Mouse (Mus musculus): ENCODE results near the gene Abcc4.
"Not testable (repeated sequence)": the region's sequence is repeated elsewhere in the genome, so short reads cannot be mapped to it uniquely, and the experiment has no call there.

The Abcc4 gene

DNA sequence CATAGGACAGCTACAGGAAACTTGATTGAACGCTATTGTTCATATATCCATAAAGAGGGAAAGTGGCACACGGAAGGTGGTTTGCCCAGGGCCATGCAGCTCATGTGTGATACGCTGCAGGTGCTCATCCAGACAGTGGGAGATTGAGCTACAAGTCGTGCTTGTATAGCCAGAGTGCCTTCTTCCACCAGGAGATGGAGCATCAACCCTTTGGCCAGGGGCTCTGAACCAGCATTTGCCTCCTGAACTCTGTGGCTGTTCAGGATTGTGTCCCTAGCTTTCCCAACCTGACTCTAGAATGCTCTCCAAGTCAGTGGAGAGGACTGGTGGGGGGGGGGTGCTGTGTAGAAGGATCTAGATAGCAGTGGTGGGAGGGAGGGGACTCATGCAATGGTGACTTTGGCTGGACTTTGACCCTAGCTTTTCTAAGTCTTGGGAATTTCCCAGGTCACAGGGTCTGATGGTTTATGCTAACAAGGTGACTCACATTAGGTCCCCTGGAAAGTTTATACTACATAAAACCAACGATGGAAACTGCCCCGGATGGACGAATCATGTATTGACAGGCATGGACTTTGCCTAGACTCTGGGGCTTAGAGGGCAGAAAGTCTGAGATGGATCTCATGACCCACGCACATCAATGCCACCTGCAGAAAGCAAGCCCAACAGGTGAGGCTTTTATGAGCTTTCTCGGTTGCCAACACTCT, 27.6 kb downstream of the Abcc4 start:
- DNase-seq (ENCODE audit: low spot score) = no peak

GRCm38 (mm10) chr14:118676308-118676994, 29.6 kb downstream of the Abcc4 start:
- no peak for DNase-seq (ENCODE audit: low spot score)

DNA sequence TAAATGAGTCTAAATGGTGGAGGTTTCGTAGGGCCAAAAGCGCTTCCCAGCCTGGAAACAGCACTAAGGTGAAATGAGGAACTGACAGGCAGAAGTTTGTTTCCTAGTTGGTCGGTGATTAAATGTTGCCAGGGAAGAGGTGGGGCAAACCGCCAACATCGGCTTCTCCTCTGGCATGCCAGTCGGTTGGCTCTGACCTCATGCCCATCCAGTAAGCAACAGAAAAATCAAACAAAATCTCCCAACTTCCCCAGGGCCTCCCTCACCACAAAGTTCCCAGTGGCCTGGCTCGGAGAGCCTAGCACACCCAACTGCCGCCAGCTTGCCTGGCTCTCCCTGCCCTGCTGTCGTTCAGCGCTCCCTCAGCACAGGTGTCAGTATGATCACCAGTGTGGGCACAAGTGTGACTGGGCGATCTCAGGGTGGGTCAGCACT, 31.3 kb downstream of the Abcc4 start:
- no peak for DNase-seq (ENCODE audit: low spot score)

GRCm38 (mm10) chr14:118674224-118674623, 31.8 kb downstream of the Abcc4 start:
- no peak for DNase-seq (ENCODE audit: low spot score)

- no peak for DNase-seq (ENCODE audit: low spot score)
Measured at GRCm38 (mm10) chr14:118673501-118673900, 32.5 kb downstream of the Abcc4 start.

- not testable (repeated sequence) for DNase-seq (ENCODE audit: low spot score)
Measured at GRCm38 (mm10) chr14:118672931-118673330, 33.1 kb downstream of the Abcc4 start.

GRCm38 (mm10) chr14:118667499-118667898, 38.5 kb downstream of the Abcc4 start:
- no peak for DNase-seq (ENCODE audit: low spot score)

- DNase-seq (ENCODE audit: low spot score) = no peak
Measured at GRCm38 (mm10) chr14:118664661-118665060, 41.4 kb downstream of the Abcc4 start.

DNA sequence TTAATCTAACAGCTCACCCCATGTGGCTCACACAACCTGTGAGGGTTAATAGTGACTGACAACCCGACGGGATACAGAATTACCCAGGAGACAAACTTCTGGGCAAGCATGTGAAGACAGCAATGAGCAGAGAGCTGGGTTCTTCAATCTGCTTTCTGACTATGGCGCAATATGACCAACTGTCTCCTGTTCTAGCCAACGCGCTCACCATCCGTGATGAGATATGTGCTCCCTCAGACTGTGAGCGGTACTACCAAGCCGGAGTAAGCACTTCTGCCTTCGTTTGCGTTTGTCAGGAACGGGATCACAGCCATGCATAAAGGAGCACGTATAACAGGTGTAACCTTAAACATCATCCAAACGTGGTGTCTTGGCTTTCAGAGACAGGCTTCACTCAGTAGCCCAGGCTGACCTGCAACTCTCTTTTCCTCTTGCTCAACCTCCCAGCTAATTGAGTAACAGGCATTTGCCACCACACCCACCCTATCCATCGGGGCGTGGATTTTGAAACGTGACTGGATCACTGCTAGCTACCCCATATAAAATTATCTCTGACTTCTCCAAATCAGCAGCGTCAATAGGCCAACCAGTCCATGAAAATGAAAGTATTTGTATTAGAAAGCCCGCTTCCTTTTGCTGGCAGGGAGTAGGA, 43.3 kb downstream of the Abcc4 start:
- no peak for DNase-seq (ENCODE audit: low spot score)

- DNase-seq (ENCODE audit: low spot score) = no peak
Measured at GRCm38 (mm10) chr14:118662124-118662523, 43.9 kb downstream of the Abcc4 start.

- no peak for DNase-seq (ENCODE audit: low spot score)
Measured at GRCm38 (mm10) chr14:118659230-118659629, 46.8 kb downstream of the Abcc4 start.

DNA sequence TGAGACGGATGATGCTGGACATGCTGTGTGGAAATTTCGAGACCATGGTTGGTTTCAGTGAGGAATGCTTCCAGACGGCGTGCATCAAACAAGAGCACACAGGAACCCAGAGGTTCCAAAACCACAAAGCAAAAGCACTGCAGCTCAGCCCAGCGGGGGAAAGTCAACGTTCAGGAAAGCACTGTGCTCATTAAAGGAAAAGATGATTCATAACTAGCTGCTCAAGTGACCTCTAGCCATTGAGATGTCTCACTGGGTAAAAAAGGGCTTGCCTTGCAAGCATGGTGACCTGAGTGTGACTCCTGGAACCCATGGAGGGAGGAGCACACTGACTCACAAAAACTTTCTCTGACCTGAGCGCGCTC, 47.7 kb downstream of the Abcc4 start:
- DNase-seq (ENCODE audit: low spot score) = no peak

GRCm38 (mm10) chr14:118657673-118658327, 48.2 kb downstream of the Abcc4 start:
- no peak for DNase-seq (ENCODE audit: low spot score)

DNA sequence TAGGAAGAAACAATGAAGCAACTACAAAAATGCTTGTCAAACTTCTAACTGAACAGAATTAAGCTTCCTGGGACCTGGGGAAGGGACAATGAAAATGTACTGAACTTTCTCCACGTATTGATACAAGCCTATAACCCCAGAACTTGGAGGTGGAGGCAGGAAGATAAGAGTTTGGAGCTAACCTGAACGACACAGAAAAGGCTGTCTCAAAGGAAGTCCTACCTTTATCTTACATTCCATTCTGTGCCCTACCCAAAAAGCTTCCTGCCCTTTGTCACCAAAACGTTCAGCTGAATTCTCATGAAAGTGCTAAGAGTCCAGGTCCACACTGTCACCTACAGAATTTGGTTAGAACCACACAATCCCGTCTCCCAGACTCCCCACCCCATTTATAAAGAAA, 48.8 kb downstream of the Abcc4 start:
- DNase-seq (ENCODE audit: low spot score) = peak; percentile 37

- no peak for DNase-seq (ENCODE audit: low spot score)
Measured at GRCm38 (mm10) chr14:118656036-118656435, 50.0 kb downstream of the Abcc4 start.

GRCm38 (mm10) chr14:118654903-118655302, 51.1 kb downstream of the Abcc4 start:
- DNase-seq (ENCODE audit: low spot score) = no peak

GRCm38 (mm10) chr14:118651704-118652439, 54.1 kb downstream of the Abcc4 start:
- DNase-seq (ENCODE audit: low spot score) = no peak

DNA sequence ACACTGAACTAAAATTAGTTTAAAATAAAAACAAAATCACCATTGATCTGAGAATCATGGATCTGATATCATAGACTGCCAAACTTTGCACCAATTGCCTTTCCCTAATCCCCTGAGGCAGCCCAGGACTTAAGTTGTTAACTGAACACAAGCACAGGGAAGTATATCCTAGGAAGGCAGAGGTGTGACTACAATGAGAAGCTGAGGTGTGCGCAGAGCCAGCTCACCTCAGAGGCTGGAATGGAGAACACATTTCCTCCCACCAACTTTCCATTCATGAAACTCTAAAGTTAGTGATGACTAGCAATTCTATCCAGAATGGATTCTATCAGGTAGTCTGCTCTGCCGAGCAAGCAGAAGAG, 56.1 kb downstream of the Abcc4 start:
- no peak for DNase-seq (ENCODE audit: low spot score)

- DNase-seq (ENCODE audit: low spot score) = no peak
Measured at GRCm38 (mm10) chr14:118649199-118649894, 56.7 kb downstream of the Abcc4 start.

DNA sequence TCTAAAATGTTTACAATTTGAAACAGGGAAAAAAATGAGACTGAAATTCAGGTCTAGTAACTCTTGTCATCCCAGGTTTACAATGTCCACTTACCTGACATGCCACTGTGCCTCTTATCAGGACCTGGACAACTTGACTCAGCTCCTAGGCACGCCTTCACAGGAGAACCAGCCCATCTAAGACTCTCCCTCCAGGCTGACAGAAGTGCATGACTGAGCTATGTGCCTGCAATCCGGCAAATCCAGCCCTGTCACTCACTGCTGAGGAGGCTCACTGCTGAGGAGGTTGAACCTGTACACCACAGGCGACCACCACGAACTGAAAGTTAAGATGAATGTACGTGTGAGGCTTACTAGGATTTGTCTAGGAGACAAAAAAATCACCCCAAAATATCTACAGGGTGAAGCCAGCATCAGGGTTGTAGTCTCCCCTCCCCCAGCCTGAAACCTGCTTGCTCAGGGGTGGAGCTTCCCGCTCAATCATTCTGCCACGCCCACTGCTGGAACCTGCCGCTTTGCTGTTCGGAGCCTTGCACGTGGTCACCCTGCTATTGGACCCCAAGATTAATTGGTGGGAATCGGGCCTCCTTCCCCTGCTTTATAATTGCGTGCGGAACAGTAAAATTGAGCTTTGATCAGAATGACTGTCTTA, 63.0 kb downstream of the Abcc4 start:
- peak; percentile 50 for DNase-seq (ENCODE audit: low spot score)

- DNase-seq (ENCODE audit: low spot score) = peak; percentile 59
Measured at GRCm38 (mm10) chr14:118642140-118642539, 63.9 kb downstream of the Abcc4 start.

All from c-Kit-positive CD71-positive TER-119-positive erythroid progenitor cells, embryonic 14.5 days (primary cell).